Mouse (Mus musculus): ENCODE results near the gene Acsbg1. TPM values are rescaled to one million over a fixed set of nuclear protein-coding genes. Genes with fewer than 3 reads are reported as not detected.

Gene Acsbg1
- polyA plus RNA-seq, 1 experiment from 2014 or later, result 23.0 TPM

- Histone ChIP-seq H3K27me3 (no peaks in the 10 kb centered on the region), H3K9ac (replicated peaks) (no peak overlapping the region), H3K27ac (replicated peaks) (no peak overlapping the region), H3K4me2 (replicated peaks) (no peak overlapping the region), H3K36me3 (no peaks in the 10 kb centered on the region), H3K4me1 (peaks cover 14% of the 10 kb centered on the region), H3K9me3 (no peaks in the 10 kb centered on the region), H3K4me3 (no peak overlapping the region)
- no peak for ATAC-seq (replicated peaks)
- WGBS, result 91% methylated on average over 6 of the region's 6 CpGs
Observed at GRCm38 (mm10) chr9:54658773-54659172, 2.9 kb downstream of the Acsbg1 start.

- Histone ChIP-seq H3K4me2 (replicated peaks) (no peak overlapping the region), H3K9ac (replicated peaks) (no peak overlapping the region), H3K27ac (replicated peaks) (no peak overlapping the region), H3K4me3 (no peak overlapping the region), H3K4me1 (peaks cover 2% of the 10 kb centered on the region), H3K27me3 (no peaks in the 10 kb centered on the region), H3K9me3 (no peaks in the 10 kb centered on the region), H3K36me3 (no peaks in the 10 kb centered on the region)
- 88% methylated on average over 6 of the region's 6 CpGs for WGBS
- no peak for ATAC-seq (replicated peaks)
Observed at GRCm38 (mm10) chr9:54656402-54656801, 5.3 kb downstream of the Acsbg1 start.

GRCm38 (mm10) chr9:54655846-54656245 lies 5.8 kb downstream of the Acsbg1 start:
- WGBS, result 93% methylated on average over 2 of the region's 2 CpGs
- H3K4me2 ChIP-seq (replicated peaks), result no peak overlapping the region
- no peaks in the 10 kb centered on the region for H3K27me3 ChIP-seq
- no peaks in the 10 kb centered on the region for H3K4me1 ChIP-seq
- H3K9me3 ChIP-seq, result no peaks in the 10 kb centered on the region
- H3K9ac ChIP-seq (replicated peaks), result no peak overlapping the region
- H3K4me3 ChIP-seq, result no peak overlapping the region
- ATAC-seq (replicated peaks), result no peak
- no peak overlapping the region for H3K27ac ChIP-seq (replicated peaks)
- H3K36me3 ChIP-seq, result no peaks in the 10 kb centered on the region

GRCm38 (mm10) chr9:54652778-54653177 lies 8.9 kb downstream of the Acsbg1 start:
- ATAC-seq (replicated peaks), result no peak
- Histone ChIP-seq H3K4me3 (no peak overlapping the region), H3K4me1 (no peaks in the 10 kb centered on the region), H3K36me3 (no peaks in the 10 kb centered on the region), H3K27ac (replicated peaks) (no peak overlapping the region), H3K27me3 (no peaks in the 10 kb centered on the region), H3K4me2 (replicated peaks) (no peak overlapping the region), H3K9ac (replicated peaks) (no peak overlapping the region), H3K9me3 (no peaks in the 10 kb centered on the region)
- 85% methylated on average over 2 of the region's 2 CpGs for WGBS

- Histone ChIP-seq H3K9me3 (no peaks in the 10 kb centered on the region), H3K4me1 (no peaks in the 10 kb centered on the region), H3K27ac (replicated peaks) (no peak overlapping the region), H3K9ac (replicated peaks) (no peak overlapping the region), H3K4me3 (no peak overlapping the region), H3K27me3 (no peaks in the 10 kb centered on the region), H3K36me3 (no peaks in the 10 kb centered on the region), H3K4me2 (replicated peaks) (no peak overlapping the region)
- 96% methylated on average over 1 of the region's 1 CpGs for WGBS
- no peak for ATAC-seq (replicated peaks)
Observed at GRCm38 (mm10) chr9:54649360-54649759, 12.3 kb downstream of the Acsbg1 start.

- ATAC-seq (replicated peaks), result no peak
- Histone ChIP-seq H3K4me2 (replicated peaks) (no peak overlapping the region), H3K4me1 (no peaks in the 10 kb centered on the region), H3K9me3 (no peaks in the 10 kb centered on the region), H3K9ac (replicated peaks) (no peak overlapping the region), H3K4me3 (no peak overlapping the region), H3K27me3 (no peaks in the 10 kb centered on the region), H3K36me3 (no peaks in the 10 kb centered on the region), H3K27ac (replicated peaks) (no peak overlapping the region)
- WGBS, result 86% methylated on average over 2 of the region's 2 CpGs
Observed at GRCm38 (mm10) chr9:54647456-54647855, 14.2 kb downstream of the Acsbg1 start.

DNA sequence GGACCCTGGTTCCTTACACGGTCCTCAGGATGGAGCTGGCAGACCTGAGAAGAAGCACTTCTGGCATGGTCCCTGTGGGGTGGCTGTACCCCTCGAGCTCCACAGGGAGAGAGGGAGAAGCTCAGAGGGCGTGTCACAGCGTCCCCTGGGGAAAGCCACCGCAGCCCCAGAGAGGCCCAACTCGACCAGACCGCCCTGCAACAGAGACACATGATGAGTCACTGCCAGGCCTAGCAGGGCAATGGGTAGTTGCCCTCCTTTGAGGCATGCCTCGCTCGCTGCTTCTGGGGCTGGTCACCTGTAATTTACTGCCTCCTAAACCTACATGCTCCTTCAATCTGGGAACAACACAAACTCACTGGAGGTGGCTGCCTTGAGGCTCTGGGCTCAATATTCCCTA lies 15.4 kb downstream of the Acsbg1 start:
- WGBS, result 88% methylated on average over 9 of the region's 9 CpGs
- no peak for ATAC-seq (replicated peaks)

GRCm38 (mm10) chr9:54645530-54645929 lies 16.1 kb downstream of the Acsbg1 start:
- no peak overlapping the region for H3K27ac ChIP-seq (replicated peaks)
- H3K4me3 ChIP-seq, result no peak overlapping the region
- H3K4me2 ChIP-seq (replicated peaks), result no peak overlapping the region
- H3K27me3 ChIP-seq, result no peaks in the 10 kb centered on the region
- no peak overlapping the region for H3K9ac ChIP-seq (replicated peaks)
- no peaks in the 10 kb centered on the region for H3K9me3 ChIP-seq
- no peak for ATAC-seq (replicated peaks)
- WGBS, result 92% methylated on average over 6 of the region's 6 CpGs
- H3K36me3 ChIP-seq, result no peaks in the 10 kb centered on the region
- H3K4me1 ChIP-seq, result no peaks in the 10 kb centered on the region

More for the DNA sequence above, 15.4 kb downstream of the Acsbg1 start:
- H3K9me3 ChIP-seq, result no peaks in the 10 kb centered on the region
- no peaks in the 10 kb centered on the region for H3K4me1 ChIP-seq
- no peaks in the 10 kb centered on the region for H3K27me3 ChIP-seq
- H3K27ac ChIP-seq (replicated peaks), result no peak overlapping the region
- H3K36me3 ChIP-seq, result no peaks in the 10 kb centered on the region
- no peak overlapping the region for H3K9ac ChIP-seq (replicated peaks)
- H3K4me2 ChIP-seq (replicated peaks), result no peak overlapping the region
- H3K4me3 ChIP-seq, result no peak overlapping the region

DNA sequence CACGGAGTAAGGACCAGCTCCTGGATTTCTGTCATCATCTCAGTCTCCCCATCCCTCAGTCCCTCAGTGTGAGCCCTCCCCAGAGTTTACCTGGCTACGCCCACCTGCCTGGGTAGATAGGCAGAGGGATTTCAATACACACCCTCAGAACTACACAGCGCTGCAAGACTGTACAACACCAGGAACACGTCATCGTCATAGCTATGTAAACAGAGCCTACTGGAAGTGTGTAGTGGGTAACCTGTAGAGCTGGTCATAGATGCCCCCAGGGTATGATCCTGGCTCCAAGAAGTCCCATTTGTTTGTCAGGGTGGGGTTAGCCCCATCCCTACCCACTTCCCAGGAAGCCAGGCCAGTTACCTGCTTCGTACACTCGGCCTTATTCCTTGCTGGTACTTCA lies 18.5 kb downstream of the Acsbg1 start:
- Histone ChIP-seq H3K4me3 (no peak overlapping the region), H3K9me3 (no peaks in the 10 kb centered on the region), H3K4me2 (replicated peaks) (no peak overlapping the region), H3K27me3 (no peaks in the 10 kb centered on the region), H3K27ac (replicated peaks) (no peak overlapping the region), H3K9ac (replicated peaks) (no peak overlapping the region), H3K4me1 (no peaks in the 10 kb centered on the region), H3K36me3 (no peaks in the 10 kb centered on the region)
- 95% methylated on average over 7 of the region's 7 CpGs for WGBS
- no peak for ATAC-seq (replicated peaks)

GRCm38 (mm10) chr9:54642556-54642955 lies 19.1 kb downstream of the Acsbg1 start:
- no peaks in the 10 kb centered on the region for H3K9me3 ChIP-seq
- WGBS, result 86% methylated on average over 4 of the region's 4 CpGs
- no peaks in the 10 kb centered on the region for H3K27me3 ChIP-seq
- no peaks in the 10 kb centered on the region for H3K4me1 ChIP-seq
- H3K27ac ChIP-seq (replicated peaks), result no peak overlapping the region
- ATAC-seq (replicated peaks), result no peak
- H3K4me3 ChIP-seq, result no peak overlapping the region
- no peak overlapping the region for H3K9ac ChIP-seq (replicated peaks)
- no peaks in the 10 kb centered on the region for H3K36me3 ChIP-seq
- no peak overlapping the region for H3K4me2 ChIP-seq (replicated peaks)

DNA sequence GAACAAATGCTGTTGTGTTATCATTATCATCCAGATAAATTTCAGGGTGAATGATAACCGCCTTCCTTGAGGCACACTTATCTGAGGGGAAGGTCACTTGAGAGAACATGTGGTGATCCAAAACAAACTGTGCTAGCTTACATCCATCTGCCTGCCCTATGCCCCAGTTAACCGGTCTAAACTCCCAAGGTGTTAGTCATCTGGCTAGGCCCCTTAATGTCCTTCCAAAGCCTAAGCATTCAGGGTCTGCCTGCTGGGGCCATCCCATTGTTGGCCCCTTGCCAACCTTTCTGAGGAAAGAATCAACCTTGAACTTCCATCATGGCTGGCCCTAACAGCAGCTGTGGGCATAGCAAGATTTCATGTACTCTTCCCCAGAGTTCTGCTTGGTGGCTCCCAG lies 19.5 kb downstream of the Acsbg1 start:
- Histone ChIP-seq H3K4me1 (no peaks in the 10 kb centered on the region), H3K27ac (replicated peaks) (no peak overlapping the region), H3K4me3 (no peak overlapping the region), H3K4me2 (replicated peaks) (no peak overlapping the region), H3K9me3 (no peaks in the 10 kb centered on the region), H3K9ac (replicated peaks) (no peak overlapping the region), H3K36me3 (no peaks in the 10 kb centered on the region), H3K27me3 (no peaks in the 10 kb centered on the region)
- no peak for ATAC-seq (replicated peaks)
- 74% methylated on average over 2 of the region's 2 CpGs for WGBS

DNA sequence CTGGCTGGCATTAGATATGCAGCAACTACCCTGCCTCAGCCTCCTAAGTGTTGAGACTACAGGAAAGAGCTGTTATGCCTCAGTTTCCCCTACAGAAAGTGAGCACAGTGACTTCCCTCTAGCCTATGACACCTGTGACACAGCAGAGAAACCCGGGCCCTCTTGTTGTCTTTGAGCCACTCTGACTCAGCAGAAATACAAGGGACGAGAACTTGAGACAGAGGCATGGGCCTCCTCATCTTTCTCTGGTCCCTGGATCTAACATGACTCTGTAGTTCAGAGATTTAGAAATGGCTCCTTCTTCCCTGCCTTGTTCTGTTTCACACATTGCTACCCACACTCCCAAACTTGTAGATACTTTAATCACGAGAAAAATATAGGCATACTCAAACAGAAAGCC lies 20.1 kb downstream of the Acsbg1 start:
- Histone ChIP-seq H3K4me1 (no peaks in the 10 kb centered on the region), H3K9ac (replicated peaks) (no peak overlapping the region), H3K4me3 (no peak overlapping the region), H3K9me3 (no peaks in the 10 kb centered on the region), H3K4me2 (replicated peaks) (no peak overlapping the region), H3K27me3 (no peaks in the 10 kb centered on the region), H3K27ac (replicated peaks) (no peak overlapping the region), H3K36me3 (no peaks in the 10 kb centered on the region)
- 84% methylated on average over 3 of the region's 3 CpGs for WGBS
- ATAC-seq (replicated peaks), result no peak

- Histone ChIP-seq H3K27ac (replicated peaks) (no peak overlapping the region), H3K27me3 (no peaks in the 10 kb centered on the region), H3K4me2 (replicated peaks) (no peak overlapping the region), H3K9ac (replicated peaks) (no peak overlapping the region), H3K36me3 (no peaks in the 10 kb centered on the region), H3K4me3 (no peak overlapping the region), H3K9me3 (no peaks in the 10 kb centered on the region), H3K4me1 (no peaks in the 10 kb centered on the region)
- no peak for ATAC-seq (replicated peaks)
- WGBS, result 70% methylated on average over 2 of the region's 2 CpGs
Observed at GRCm38 (mm10) chr9:54639192-54639591, 22.5 kb downstream of the Acsbg1 start.

Data from forebrain, embryonic 15.5 days (tissue).